Mouse (Mus musculus) cerebellum, adult 18-20 months (tissue): ENCODE measurements around the gene Rbms1.
"Not testable (repeated sequence)": the region's sequence is repeated elsewhere in the genome, so short reads cannot be mapped to it uniquely, and the experiment has no call there.

Experiments used
- DNase-seq, 2 experiments: peaks; one replicate each; pipeline ENCODE4 v3.0.0; 2021

Rbms1 gene

DNA sequence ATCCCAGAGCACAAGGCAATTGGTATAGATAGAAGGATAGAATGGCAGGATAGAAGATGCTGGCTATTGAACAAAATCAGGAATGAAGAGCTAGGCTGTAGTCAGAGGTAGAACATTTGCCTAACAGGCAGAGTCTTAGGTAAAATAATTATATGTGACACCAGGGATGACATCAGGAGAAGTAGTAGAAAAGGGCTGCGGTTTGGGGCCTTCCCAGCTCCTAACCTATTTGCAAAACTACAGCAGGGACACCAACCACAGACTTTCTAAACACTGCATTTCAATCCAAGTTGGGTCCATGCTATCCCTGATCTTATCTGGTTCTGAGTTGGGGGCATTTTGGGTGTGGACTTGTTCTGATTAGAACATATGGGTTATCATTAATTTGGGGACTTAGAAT is 118.7 kb downstream of the Rbms1 start:
- no peak for DNase-seq

DNA sequence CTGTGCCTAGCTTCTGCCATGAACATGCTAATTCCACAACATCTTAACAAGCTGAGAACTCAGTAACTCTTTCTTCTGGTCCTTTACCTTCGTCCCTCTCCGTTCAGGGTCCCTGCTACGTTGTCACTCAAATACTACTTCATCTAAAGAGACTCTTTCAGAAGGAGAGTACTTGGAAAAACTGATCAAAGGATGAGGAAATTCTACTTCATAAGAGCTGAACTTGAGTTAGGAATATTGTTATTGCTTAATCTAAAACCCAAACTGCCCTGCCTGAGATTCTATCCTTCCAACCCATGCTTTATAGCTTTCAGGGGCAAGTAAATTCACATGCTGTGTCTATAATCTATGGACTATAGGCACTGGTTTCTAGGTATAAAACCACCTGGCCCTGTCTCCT is 119.4 kb downstream of the Rbms1 start:
- DNase-seq: no peak

- no peak for DNase-seq
Observed at GRCm38 (mm10) chr2:60842976-60843375, 120.0 kb downstream of the Rbms1 start.

GRCm38 (mm10) chr2:60840922-60841321 is 122.1 kb downstream of the Rbms1 start:
- DNase-seq: no peak

GRCm38 (mm10) chr2:60839498-60839897 is 123.5 kb downstream of the Rbms1 start:
- DNase-seq: no peak

DNA sequence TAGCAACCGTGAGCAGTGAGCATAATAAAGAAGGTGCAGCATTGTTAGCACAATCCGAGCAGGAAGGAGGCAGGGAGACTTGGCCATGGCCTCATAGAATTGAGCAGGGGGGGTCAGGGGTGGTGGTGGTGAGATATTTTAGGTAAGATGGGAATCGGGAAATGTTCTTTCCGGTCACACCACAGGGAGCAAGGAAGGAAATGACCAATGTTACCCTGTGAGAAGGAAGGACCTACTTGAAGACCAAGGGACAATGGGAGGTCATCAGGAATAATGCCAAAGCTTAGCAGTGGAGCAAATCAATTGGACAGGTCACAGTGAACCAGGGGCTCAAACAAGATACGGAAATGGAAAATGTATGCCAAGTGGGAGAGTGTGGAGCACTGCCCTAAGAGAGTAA is 124.1 kb downstream of the Rbms1 start:
- DNase-seq: no peak

DNA sequence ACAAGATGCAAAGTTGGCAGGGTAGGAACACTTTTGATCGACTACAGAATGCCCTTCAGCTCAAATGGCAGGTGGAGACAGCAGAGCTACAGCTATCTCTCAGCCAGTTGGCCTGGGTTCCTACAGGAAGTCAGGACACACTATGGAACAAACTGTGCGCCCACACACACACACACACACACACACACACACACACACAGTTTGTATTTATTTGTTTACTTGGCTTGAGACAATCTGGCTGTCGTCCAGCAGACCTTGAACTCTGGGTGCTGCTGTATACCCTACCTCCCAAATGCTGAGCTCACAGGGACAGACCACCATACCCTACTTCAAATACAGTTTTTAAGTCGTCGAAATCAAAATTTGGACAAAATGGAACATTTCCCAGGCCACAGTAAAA is 125.4 kb downstream of the Rbms1 start:
- no peak for DNase-seq

- no peak for DNase-seq
Observed at GRCm38 (mm10) chr2:60836237-60836636, 126.8 kb downstream of the Rbms1 start.

GRCm38 (mm10) chr2:60834293-60834692 is 128.7 kb downstream of the Rbms1 start:
- DNase-seq: no peak

DNA sequence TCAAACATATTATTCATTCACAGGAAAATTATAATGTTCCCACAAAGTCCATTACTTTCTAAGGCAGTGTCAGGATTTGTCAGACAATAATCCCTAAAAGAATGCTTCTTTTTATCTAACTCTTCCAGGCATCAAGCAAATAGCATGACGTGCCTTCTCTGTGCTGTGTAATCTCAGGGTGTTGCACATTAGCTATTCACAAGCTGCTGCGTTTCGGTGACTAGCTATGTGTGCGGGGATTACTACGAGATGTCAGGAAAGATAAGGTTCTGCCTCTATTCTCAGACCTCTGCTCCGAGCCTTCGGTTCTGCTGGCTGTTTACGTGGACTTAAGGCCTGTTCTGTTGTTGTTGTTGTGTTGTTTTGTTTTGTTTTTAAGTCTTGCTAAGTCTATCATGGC is 130.7 kb downstream of the Rbms1 start:
- no peak for DNase-seq

DNA sequence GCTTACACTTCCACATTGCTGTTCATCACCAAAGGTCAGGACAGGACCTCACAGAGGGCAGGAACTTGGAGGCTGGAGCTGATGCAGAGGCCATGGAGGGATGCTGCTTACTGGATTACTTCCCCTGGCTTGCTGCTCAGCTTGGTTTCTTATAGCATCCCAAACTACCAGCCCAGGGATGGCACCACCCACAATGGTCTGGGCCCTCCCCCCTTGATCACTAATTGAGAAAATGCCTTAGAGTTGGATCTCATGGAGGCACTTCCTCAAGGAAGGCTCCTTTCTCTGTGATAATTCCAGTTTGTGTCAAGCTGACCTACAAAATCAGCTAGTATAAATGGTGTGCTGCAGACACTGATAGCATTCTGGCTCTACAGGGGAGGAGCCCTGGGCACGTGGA is 132.5 kb downstream of the Rbms1 start:
- DNase-seq: not testable (repeated sequence)

DNA sequence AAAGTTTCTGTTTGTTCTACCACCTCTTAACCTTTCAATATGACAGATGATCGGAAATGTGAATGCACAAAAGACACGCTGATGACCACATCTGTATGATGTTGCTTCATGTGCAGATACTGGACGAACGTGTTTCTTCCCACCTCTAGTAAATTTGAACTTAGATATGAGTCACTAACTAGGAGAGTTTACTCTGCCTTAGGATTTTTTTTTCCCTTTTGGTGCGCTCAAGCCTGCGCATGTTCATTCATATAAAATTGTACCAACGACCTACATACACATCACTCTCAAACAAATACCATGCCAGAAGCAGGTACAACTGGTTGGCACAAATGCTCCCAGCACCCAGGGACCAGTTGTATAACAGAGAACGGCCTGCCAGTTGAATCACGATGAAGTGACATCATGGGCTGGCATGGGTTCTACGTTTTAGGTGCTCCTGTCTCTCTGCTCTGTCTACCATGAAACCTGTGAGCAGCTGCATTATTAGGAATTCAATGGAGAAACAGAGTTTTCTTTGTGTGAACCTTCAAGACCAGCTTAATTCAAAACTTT is 134.0 kb downstream of the Rbms1 start:
- no peak for DNase-seq

- DNase-seq: no peak
Observed at GRCm38 (mm10) chr2:60827152-60827428, 135.9 kb downstream of the Rbms1 start.

DNA sequence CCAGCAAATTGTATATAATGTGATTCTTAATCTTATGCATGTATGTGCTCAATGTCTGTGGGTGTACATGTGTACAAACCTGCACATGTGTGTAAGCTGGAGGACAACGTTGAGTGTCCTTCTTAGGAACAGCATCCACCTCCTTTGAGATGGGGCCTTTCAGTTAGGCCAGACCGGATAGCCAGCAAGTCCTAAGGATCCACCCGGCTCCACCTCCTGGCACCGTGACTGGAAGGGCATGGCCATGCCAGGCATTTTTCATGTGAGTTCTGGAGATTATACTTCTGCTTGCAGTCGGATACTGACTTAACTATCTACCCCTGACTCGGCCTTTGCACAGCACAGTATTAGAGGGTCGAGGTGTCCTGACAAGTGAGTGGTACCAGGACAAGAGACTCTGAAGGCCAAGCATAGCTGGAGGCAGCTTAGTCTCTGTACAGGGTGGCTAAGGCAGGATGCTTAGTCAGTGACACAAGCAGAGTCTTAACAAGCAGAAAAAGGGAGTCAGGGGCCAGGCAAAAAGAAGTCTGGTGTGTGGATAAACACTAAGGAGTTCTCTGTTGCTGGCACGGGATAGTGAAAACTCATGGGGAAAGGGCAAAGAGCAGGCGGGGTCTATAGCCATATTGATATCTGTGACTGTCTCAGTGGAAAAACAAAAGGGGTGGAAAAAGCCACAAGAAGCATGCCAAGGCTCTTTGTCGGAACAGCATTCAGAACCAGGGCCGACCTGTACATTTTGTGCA is 136.4 kb downstream of the Rbms1 start:
- DNase-seq: no peak

DNA sequence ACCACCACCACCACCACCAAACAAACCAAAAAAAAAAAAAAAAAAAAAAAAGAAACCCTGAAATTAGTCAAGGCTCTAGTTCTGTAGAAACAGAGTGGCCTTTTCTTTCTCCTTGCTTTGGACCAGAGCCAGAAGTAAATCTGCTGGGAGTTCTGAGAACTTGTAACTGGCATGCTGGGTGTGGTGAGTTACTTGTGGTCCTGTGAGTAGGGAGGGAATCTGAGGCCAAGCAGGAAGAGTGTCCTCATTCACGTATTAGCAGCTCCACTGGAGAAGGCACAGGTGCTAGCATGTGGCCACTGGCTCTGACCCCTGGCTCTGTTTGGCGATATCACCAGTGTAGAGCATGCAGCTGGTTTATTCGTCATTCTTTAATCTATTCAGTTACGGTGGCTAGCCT is 137.3 kb downstream of the Rbms1 start:
- no peak for DNase-seq

DNA sequence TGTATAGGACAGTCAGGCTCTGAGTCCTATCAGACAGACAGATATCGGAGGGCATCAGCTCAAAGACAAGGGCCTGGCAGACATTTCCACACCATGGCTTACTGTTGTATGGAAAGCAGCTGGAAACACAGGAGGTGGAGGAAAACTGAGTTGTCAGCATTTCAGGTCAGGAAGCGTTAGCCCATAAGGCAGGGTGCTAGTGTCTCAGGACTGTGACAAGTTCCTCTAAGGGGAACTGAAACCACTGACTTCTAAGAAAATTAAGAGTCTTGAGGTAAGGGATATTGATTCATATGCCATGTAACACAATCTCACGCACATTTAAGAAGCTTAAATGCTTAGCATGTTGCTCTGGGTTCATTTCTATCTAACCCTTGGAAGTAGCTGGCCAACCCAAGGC is 141.4 kb downstream of the Rbms1 start:
- DNase-seq: no peak

GRCm38 (mm10) chr2:60818632-60819031 is 144.4 kb downstream of the Rbms1 start:
- no peak for DNase-seq

GRCm38 (mm10) chr2:60816307-60816706 is 146.7 kb downstream of the Rbms1 start:
- DNase-seq: no peak

- DNase-seq: no peak
Observed at GRCm38 (mm10) chr2:60814788-60815187, 148.2 kb downstream of the Rbms1 start.

- DNase-seq: no peak
Observed at GRCm38 (mm10) chr2:60812949-60813348, 150.0 kb downstream of the Rbms1 start.

DNA sequence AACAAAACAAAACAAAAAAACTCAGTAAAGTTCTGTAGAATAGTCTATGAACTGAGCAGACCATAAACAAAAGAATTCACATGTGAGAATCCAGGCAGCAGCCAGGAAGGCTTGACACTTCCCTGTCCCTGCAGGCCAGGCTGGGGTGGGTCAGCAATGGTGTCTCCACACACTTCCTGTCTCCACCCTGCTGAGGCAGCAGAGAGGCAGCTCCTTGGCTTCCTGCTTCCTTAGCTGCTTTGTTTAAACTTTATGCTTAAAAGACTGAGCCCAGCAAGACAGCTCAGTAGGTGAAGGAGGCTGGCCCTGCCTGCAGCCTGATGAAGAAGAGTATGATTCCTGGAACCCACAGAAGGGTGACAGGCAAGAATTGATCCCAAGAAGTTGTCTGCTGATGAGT is 152.4 kb downstream of the Rbms1 start:
- DNase-seq: no peak

DNA sequence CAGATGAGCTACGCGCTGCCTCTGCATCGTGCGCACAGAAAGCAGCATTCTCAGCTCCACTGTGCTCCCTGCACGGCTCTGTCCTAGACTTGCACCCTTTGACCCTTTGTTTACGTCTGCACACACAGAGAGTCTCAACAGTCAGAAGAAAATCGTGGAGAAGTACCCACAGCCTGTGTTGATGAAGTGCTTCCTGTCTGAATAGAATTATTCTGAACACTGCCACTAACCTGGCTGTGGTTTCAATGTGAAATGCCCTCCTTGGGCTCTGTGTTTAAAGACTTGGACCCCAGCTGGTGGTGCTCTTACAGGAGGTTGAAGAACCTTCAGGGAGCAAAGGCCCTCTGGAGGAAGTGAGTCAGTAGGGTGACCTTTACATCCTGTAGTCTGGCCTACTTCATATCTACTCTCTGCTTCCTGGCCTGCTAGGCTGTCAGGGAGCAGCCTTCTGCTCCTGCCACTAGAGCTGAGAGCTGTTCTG is 153.5 kb downstream of the Rbms1 start:
- no peak for DNase-seq

- DNase-seq: no peak
Observed at GRCm38 (mm10) chr2:60808822-60809221, 154.2 kb downstream of the Rbms1 start.

DNA sequence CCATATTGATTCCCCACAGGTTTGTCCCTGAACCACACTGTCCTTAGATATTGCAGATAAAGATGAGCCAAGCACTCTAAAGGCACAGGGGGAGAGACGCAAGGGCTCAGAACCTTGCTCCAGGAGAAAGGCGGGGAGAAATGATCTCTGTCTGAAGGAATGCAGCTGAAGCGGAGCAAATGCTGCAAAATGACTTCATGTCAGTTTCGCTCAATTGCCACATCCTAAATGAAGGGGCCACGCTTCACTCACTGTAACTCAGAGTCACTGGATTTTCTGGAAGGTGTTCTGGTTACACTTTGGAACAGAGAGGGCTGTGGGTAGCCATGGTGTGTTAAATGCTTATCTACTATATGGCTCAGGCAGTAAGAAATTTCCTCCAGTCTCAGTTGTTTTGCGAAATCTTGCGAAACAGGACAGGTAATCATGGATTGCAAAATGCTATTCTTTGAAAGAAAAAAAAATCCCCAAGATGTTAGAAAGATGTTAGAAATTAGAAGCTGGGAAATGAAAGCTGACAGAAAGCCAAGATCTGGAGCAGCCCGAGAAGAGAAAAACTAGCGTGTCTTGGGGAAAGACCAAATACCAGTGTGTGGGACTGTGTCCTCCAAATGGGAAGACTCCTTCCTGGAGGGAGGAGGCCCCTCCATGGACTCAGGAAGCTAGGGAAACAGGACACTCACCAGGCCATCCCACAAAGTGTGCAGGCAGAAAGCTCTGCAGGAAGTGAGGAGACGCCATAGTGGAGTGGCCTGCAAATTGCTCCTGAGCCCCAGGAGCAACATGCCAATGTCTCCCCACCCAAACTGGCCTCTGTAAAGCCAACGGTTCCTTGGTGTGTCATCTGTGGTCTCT is 155.4 kb downstream of the Rbms1 start:
- no peak for DNase-seq
